In genomic region chr11:85849037-85849436, GRCm38 (mm10) we compare ENCODE assay signal across 8 mouse cellular contexts. TPM values are rescaled to one million over a fixed set of nuclear protein-coding genes. Genes with fewer than 3 reads are reported as not detected.
DNase-seq lines count a peak whose midpoint lies in the region; ATAC-seq and TF ChIP-seq lines count a peak whose summit lies in the region.

No protein-coding gene starts in this region.

- WGBS in thymus, adult 2 months: 12% methylated on average over 21 of the region's 21 CpGs
- 2% methylated on average over 21 of the region's 21 CpGs for WGBS in forebrain, embryonic 14.5 days
- WGBS in hindbrain, embryonic 11.5 days: 3% methylated on average over 21 of the region's 21 CpGs
- 3% methylated on average over 21 of the region's 21 CpGs for WGBS in limb, embryonic 10.5 days
- 3% methylated on average over 21 of the region's 21 CpGs for WGBS in midbrain, embryonic 10.5 days

- no peak overlapping the region for H3K4me3 ChIP-seq in thymus, adult 2 months (ENCODE audit: control insufficient read depth, insufficient read depth, low read length)
- H3K4me3 ChIP-seq in forebrain, embryonic 14.5 days (ENCODE audit: low read depth, low read length): peak overlapping the region; percentile 13; the same call in 1 of the 2 replicates
- peak overlapping the region; percentile 22 for H3K4me3 ChIP-seq in hindbrain, embryonic 11.5 days (ENCODE audit: low read depth, low read length)
- H3K4me3 ChIP-seq in limb, embryonic 10.5 days: peak overlapping the region; percentile 39
- peak overlapping the region; percentile 48 for H3K4me3 ChIP-seq in midbrain, embryonic 10.5 days

- H3K9me3 ChIP-seq in forebrain, embryonic 14.5 days (replicated peaks; ENCODE audit: control insufficient read depth, low read length): no peaks in the 10 kb centered on the region
- no peaks in the 10 kb centered on the region for H3K9me3 ChIP-seq in hindbrain, embryonic 11.5 days (ENCODE audit: control insufficient read depth, low read length)
- no peaks in the 10 kb centered on the region for H3K9me3 ChIP-seq in limb, embryonic 10.5 days (replicated peaks)
- no peaks in the 10 kb centered on the region for H3K9me3 ChIP-seq in midbrain, embryonic 10.5 days (replicated peaks)

- peak; percentile 79 for ATAC-seq in forebrain, embryonic 14.5 days
- peak; percentile 63 for ATAC-seq in hindbrain, embryonic 11.5 days (ENCODE audit: low FRiP score)

- H3K9ac ChIP-seq in forebrain, embryonic 14.5 days (ENCODE audit: low read length): no peak overlapping the region; the same call in 1 of the 2 replicates
- peak overlapping the region; percentile 27; the same call in 1 of the 2 replicates for H3K9ac ChIP-seq in hindbrain, embryonic 11.5 days (ENCODE audit: low read depth, low read length)

- peak; percentile 51 for DNase-seq in thymus, adult 2 months
- no peak for DNase-seq in thymus, adult 18-20 months
- DNase-seq in cerebellum, adult 11-12 months: peak; percentile 42
- peak; percentile 92 for DNase-seq in forebrain, embryonic 14.5 days (ENCODE audit: low spot score)
- peak; percentile 88 for DNase-seq in hindbrain, embryonic 11.5 days (ENCODE audit: low spot score)
- DNase-seq in limb, embryonic 10.5 days (ENCODE audit: low spot score): peak; percentile 83
- DNase-seq in midbrain, embryonic 10.5 days (ENCODE audit: low spot score): peak; percentile 82
- DNase-seq in spleen, postnatal 4 days (ENCODE audit: low spot score in 2 of 2): peak; percentile 50 to 77

- peaks cover 2% of the 10 kb centered on the region; the same call in 1 of the 2 replicates for H3K27me3 ChIP-seq in thymus, adult 2 months (ENCODE audit: control insufficient read depth, insufficient read depth, low read length)
- peaks cover 29% of the 10 kb centered on the region for H3K27me3 ChIP-seq in forebrain, embryonic 14.5 days (replicated peaks; ENCODE audit: control insufficient read depth, insufficient read depth, low read length)
- H3K27me3 ChIP-seq in hindbrain, embryonic 11.5 days (ENCODE audit: control insufficient read depth, insufficient read depth, low read length): peaks cover 13% of the 10 kb centered on the region
- H3K27me3 ChIP-seq in limb, embryonic 10.5 days (ENCODE audit: low read depth, poor library complexity, severe bottlenecking): peaks cover 35% of the 10 kb centered on the region
- H3K27me3 ChIP-seq in midbrain, embryonic 10.5 days (ENCODE audit: low read depth, poor library complexity, severe bottlenecking): peaks cover 59% of the 10 kb centered on the region

- no peak overlapping the region for H3K27ac ChIP-seq in thymus, adult 2 months (ENCODE audit: control insufficient read depth, insufficient read depth, low read length)
- H3K27ac ChIP-seq in forebrain, embryonic 14.5 days (ENCODE audit: low read depth, low read length): no peak overlapping the region
- H3K27ac ChIP-seq in hindbrain, embryonic 11.5 days (ENCODE audit: low read depth, low read length): no peak overlapping the region
- peak overlapping the region; percentile 66; the same call in 1 of the 2 replicates for H3K27ac ChIP-seq in limb, embryonic 10.5 days
- H3K27ac ChIP-seq in midbrain, embryonic 10.5 days (replicated peaks): peak overlapping the region; percentile 52; the same call in 1 of the 2 replicates

- TF ChIP-seq CTCF in thymus, adult 2 months (IDR thresholded peaks at IDR 0.05; ENCODE audit: borderline replicate concordance, control insufficient read depth, extremely low read depth, insufficient read depth, low read length, poor library complexity): 0 out of 2 replicates have a peak, but pooled peaks have one; percentile 44

- no peaks in the 10 kb centered on the region for H3K36me3 ChIP-seq in thymus, adult 2 months (ENCODE audit: control insufficient read depth, insufficient read depth, low read length)
- H3K36me3 ChIP-seq in forebrain, embryonic 14.5 days (ENCODE audit: control insufficient read depth, insufficient read depth, low read length): no peaks in the 10 kb centered on the region
- no peaks in the 10 kb centered on the region for H3K36me3 ChIP-seq in hindbrain, embryonic 11.5 days (ENCODE audit: control insufficient read depth, insufficient read depth, low read length)
- H3K36me3 ChIP-seq in limb, embryonic 10.5 days: no peaks in the 10 kb centered on the region
- H3K36me3 ChIP-seq in midbrain, embryonic 10.5 days: no peaks in the 10 kb centered on the region

- no peaks in the 10 kb centered on the region; the same call in 1 of the 2 replicates for H3K4me1 ChIP-seq in thymus, adult 2 months (replicated peaks; ENCODE audit: control insufficient read depth, insufficient read depth, low read length)
- H3K4me1 ChIP-seq in forebrain, embryonic 14.5 days (ENCODE audit: control insufficient read depth, insufficient read depth, low read length): no peaks in the 10 kb centered on the region
- no peaks in the 10 kb centered on the region for H3K4me1 ChIP-seq in hindbrain, embryonic 11.5 days (replicated peaks; ENCODE audit: control insufficient read depth, insufficient read depth, low read length)
- peaks cover 46% of the 10 kb centered on the region for H3K4me1 ChIP-seq in limb, embryonic 10.5 days
- H3K4me1 ChIP-seq in midbrain, embryonic 10.5 days: peaks cover 14% of the 10 kb centered on the region

- peak overlapping the region; percentile 47 for H3K4me2 ChIP-seq in forebrain, embryonic 14.5 days (ENCODE audit: low read length)
- peak overlapping the region; percentile 41 for H3K4me2 ChIP-seq in hindbrain, embryonic 11.5 days (replicated peaks; ENCODE audit: low read depth, low read length)

- TF ChIP-seq POLR2A in thymus, adult 2 months (IDR thresholded peaks at IDR 0.05; ENCODE audit: control insufficient read depth, extremely low read depth, insufficient read depth, low read length, poor library complexity): no peak

RNA-seq across cellular contexts. Expression of gene Gm11444, which starts 1.1 kb away (rescaled TPM):
- not detected in 2 replicates for polyA plus RNA-seq in thymus, adult 2 months (2012; rRNA removed)
- not detected in 2 replicates for polyA plus RNA-seq in forebrain, embryonic 14.5 days (2014; fragmentation: Nextera tagmentation; extraction: Ambion mirVana)
- not detected in 2 replicates for polyA plus RNA-seq in hindbrain, embryonic 11.5 days (2014; fragmentation: Nextera tagmentation; extraction: Ambion mirVana)
- polyA plus RNA-seq in limb, embryonic 10.5 days (2016; fragmentation: Nextera tagmentation; extraction: Ambion mirVana): not detected in 2 replicates
- polyA plus RNA-seq in midbrain, embryonic 10.5 days (2016; fragmentation: Nextera tagmentation; extraction: Ambion mirVana): not detected in 2 replicates

RNA-seq across cellular contexts. Expression of gene Tbx2, which starts 16.7 kb away (rescaled TPM):
- polyA plus RNA-seq in thymus, adult 2 months (2012; rRNA removed): 2.7 and 3.5 TPM in 2 replicates
- 0.48 and 0.64 TPM in 2 replicates for polyA plus RNA-seq in forebrain, embryonic 14.5 days (2014; fragmentation: Nextera tagmentation; extraction: Ambion mirVana)
- polyA plus RNA-seq in hindbrain, embryonic 11.5 days (2014; fragmentation: Nextera tagmentation; extraction: Ambion mirVana): 2.3 and 3.7 TPM in 2 replicates
- polyA plus RNA-seq in limb, embryonic 10.5 days (2016; fragmentation: Nextera tagmentation; extraction: Ambion mirVana): 4.0 and 5.3 TPM in 2 replicates
- polyA plus RNA-seq in midbrain, embryonic 10.5 days (2016; fragmentation: Nextera tagmentation; extraction: Ambion mirVana): 0.27 and 0.43 TPM in 2 replicates

RNA-seq across cellular contexts. Expression of gene Tbx4, which starts 37.2 kb away (rescaled TPM):
- polyA plus RNA-seq in thymus, adult 2 months (2012; rRNA removed): 0.06 and 0.08 TPM in 2 replicates
- polyA plus RNA-seq in forebrain, embryonic 14.5 days (2014; fragmentation: Nextera tagmentation; extraction: Ambion mirVana): 0.11 and 0.13 TPM in 2 replicates
- polyA plus RNA-seq in hindbrain, embryonic 11.5 days (2014; fragmentation: Nextera tagmentation; extraction: Ambion mirVana): 0.08 and 0.13 TPM in 2 replicates
- polyA plus RNA-seq in limb, embryonic 10.5 days (2016; fragmentation: Nextera tagmentation; extraction: Ambion mirVana): 23.5 and 49.0 TPM in 2 replicates
- 0.04 and 0.20 TPM in 2 replicates for polyA plus RNA-seq in midbrain, embryonic 10.5 days (2016; fragmentation: Nextera tagmentation; extraction: Ambion mirVana)

Comparison
In these comparisons a context has a peak if more than half of its experiments do, and no peak if none do; other contexts are left out.
1. DNase-seq: peak in thymus, adult 2 months (single experiment), cerebellum, adult 11-12 months (single experiment), forebrain, embryonic 14.5 days (single experiment), hindbrain, embryonic 11.5 days (single experiment), limb, embryonic 10.5 days (single experiment), midbrain, embryonic 10.5 days (single experiment) and spleen, postnatal 4 days (2 of 2); none in thymus, adult 18-20 months (0 of 2).
2. H3K27ac ChIP-seq: peak in limb, embryonic 10.5 days (single experiment) and midbrain, embryonic 10.5 days (single experiment); none in thymus, adult 2 months (single experiment), forebrain, embryonic 14.5 days (single experiment) and hindbrain, embryonic 11.5 days (single experiment).
3. RNA of gene Tbx4, which starts 37.2 kb away (polyA plus RNA-seq): 23.5 to 49.0 TPM in limb, embryonic 10.5 days; 0.11 to 0.13 TPM in forebrain, embryonic 14.5 days, 0.06 to 0.08 TPM in thymus, adult 2 months, 0.08 to 0.13 TPM in hindbrain, embryonic 11.5 days and 0.04 to 0.20 TPM in midbrain, embryonic 10.5 days; every median in the first group is over 10 times any median in the second.